Mouse (Mus musculus) MEL (cell line): Measurements from ENCODE around the gene Npnt.

Source experiments
- EP300 ChIP-seq, 2 experiments: IDR thresholded peaks; 2 replicates each; pipeline ENCODE4 v1.6.1; 2011; ENCODE audit warnings: improper control_type of control experiment in 2 of 2, low read length in 2 of 2, low read depth in 1 of 2, mild to moderate bottlenecking in 1 of 2
- KAT2A ChIP-seq: conservative IDR thresholded peaks from 2 replicates; pipeline ENCODE4 v1.6.1; 2012; ENCODE audit warnings: low read depth, low read length, improper control_type of control experiment, inconsistent platforms
- MAX ChIP-seq: IDR thresholded peaks from 2 replicates; pipeline ENCODE4 v1.6.1; 2011; ENCODE audit warnings: low read length, improper control_type of control experiment
- POLR2A ChIP-seq, 2 experiments: IDR thresholded peaks; 2 replicates each; pipeline ENCODE4 v1.6.1; 2011 to 2012; ENCODE audit warnings: low read length in 2 of 2, mild to moderate bottlenecking in 2 of 2, control low read depth in 1 of 2, improper control_type of control experiment in 1 of 2, low read depth in 1 of 2, moderate library complexity in 1 of 2; ENCODE audit not compliant: control insufficient read depth in 1 of 2, insufficient read depth in 1 of 2, poor library complexity in 1 of 2
- TCF12 ChIP-seq: IDR thresholded peaks from 2 replicates; pipeline ENCODE4 v1.6.1; 2014; ENCODE audit warnings: low read depth, mild to moderate bottlenecking, inconsistent platforms, low read length, improper control_type of control experiment, moderate library complexity
- ZNF384 ChIP-seq: IDR thresholded peaks from 2 replicates; pipeline ENCODE4 v1.6.1; 2012; ENCODE audit warnings: low read depth, mild to moderate bottlenecking, inconsistent platforms, low read length, improper control_type of control experiment

- no peak for TF ChIP-seq KAT2A
- no peak for TF ChIP-seq EP300 (IDR thresholded peaks at IDR 0.05; ENCODE audit: low read depth in 1 of 2, low read length in 2 of 2)
- no peak for TF ChIP-seq TCF12
- TF ChIP-seq MAX, result no peak
- no peak for TF ChIP-seq ZNF384
- TF ChIP-seq POLR2A (IDR thresholded peaks at IDR 0.05; ENCODE audit: control insufficient read depth in 1 of 2, insufficient read depth in 1 of 2, low read depth in 1 of 2, low read length in 2 of 2, poor library complexity in 1 of 2), result no peak
Observed at GRCm38 (mm10) chr3:132870079-132870478, 80.0 kb downstream of the Npnt start.
